Mouse (Mus musculus): ENCODE data around the gene Vmn1r126. TPM values are rescaled to one million over a fixed set of nuclear protein-coding genes. Genes with fewer than 3 reads are reported as not detected.
"Not testable (repeated sequence)": the region's sequence is repeated elsewhere in the genome, so short reads cannot be mapped to it uniquely, and the experiment has no call there.

Vmn1r126 gene
- polyA plus RNA-seq (2016; fragmentation: Nextera tagmentation; extraction: Ambion mirVana): not detected in 2 replicates

DNA sequence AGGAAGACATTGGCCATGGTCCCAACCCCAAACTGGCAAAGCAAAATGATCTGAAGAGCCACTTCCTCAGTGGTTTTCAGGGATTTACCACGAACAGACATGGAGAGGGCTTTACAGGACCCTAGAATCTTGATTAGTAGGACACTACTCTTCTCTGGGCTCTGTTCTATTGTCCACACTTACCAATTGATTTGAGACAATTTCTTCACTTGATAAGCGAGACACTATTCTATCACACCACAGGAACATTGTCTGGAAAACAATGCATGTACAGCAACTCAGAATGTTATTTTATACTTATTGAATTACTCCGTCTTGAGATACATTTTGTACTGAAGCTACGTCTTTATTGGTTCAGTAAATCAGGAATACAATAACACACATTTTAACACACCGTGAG lies at the start of gene Vmn1r126:
TSS of gene Vmn1r126 (minus strand) at position 101 of the 400 bp plus-strand sequence.
- DNase-seq (ENCODE audit: low spot score); H3K36me3 ChIP-seq; H3K27me3 ChIP-seq (ENCODE audit: low read depth, poor library complexity, severe bottlenecking); H3K4me3 ChIP-seq; H3K27ac ChIP-seq; H3K4me1 ChIP-seq; H3K9me3 ChIP-seq (replicated peaks): not testable (repeated sequence)
- no CpG with 5 or more reads among the region's 5 CpGs for WGBS

DNA sequence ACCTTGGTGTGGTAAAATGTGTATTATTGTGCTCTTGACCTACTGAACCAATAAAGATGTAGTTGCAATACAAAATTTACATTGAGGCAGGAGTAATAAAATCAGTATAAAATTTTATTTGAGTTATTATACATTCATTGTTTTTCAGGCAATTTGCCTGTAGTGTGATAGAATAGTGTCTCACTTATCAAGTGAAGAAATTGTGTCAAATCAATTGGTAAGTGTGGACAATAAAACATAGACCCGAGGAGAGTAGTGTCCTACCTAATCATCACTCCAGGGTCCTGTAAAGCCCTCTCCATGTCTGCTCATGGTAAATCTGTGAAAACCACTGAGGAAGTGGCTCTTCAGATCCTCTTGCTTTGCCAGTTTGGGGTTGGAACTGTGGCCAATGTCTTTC lies 47.8 kb upstream of the Vmn1r126 start, which contains the start of gene Vmn1r128:
TSS of gene Vmn1r128 (plus strand) at position 301 of the 400 bp plus-strand sequence.
- not testable (repeated sequence) for H3K4me1 ChIP-seq; H3K9me3 ChIP-seq (replicated peaks); DNase-seq (ENCODE audit: low spot score); H3K27ac ChIP-seq; H3K36me3 ChIP-seq; H3K27me3 ChIP-seq (ENCODE audit: low read depth, poor library complexity, severe bottlenecking); H3K4me3 ChIP-seq
- 79% methylated on average over 1 of the region's 1 CpGs for WGBS

DNA sequence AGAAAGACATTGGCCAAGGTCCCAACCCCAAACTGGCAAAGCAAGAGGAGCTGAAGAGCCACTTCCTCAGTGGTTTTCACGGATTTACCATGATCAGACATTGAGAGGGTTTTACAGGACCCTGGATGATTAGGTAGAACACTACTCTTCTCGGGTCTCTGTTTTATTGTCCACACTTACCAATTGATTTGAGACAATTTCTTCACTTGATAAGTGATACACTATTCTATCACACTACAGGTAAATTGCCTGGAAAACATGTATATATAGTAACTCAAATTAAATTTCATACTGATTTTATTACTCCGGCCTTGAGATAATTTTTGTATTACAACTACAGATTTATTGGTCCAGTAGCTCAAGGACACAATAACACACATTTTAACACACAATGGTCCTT lies 18.5 kb upstream of the Vmn1r126 start, which contains the start of gene Vmn1r127:
TSS of gene Vmn1r127 (minus strand) at position 101 of the 400 bp plus-strand sequence.
- H3K9me3 ChIP-seq (replicated peaks); H3K36me3 ChIP-seq; H3K27ac ChIP-seq; H3K27me3 ChIP-seq (ENCODE audit: low read depth, poor library complexity, severe bottlenecking); H3K4me3 ChIP-seq; DNase-seq (ENCODE audit: low spot score); H3K4me1 ChIP-seq: not testable (repeated sequence)
- no CpG with 5 or more reads among the region's 3 CpGs for WGBS

DNA sequence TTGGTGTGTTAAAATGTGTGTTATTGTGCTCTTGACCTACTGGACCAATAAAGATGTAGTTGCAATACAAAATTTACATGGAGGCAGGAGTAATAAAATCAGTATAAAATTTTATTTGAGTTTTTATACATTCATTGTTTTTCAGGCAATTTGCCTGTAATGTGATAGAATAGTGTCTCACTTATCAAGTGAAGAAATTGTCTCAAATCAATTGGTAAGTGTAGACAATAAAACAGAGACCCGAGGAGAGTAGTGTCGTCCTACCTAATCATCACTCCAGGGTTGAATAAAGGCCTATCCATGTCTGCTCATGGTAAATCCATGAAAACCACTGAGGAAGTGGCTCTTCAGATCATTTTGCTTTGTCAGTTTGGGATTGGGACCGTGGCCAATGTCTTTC lies 29.4 kb downstream of the Vmn1r126 start, which contains the start of gene Vmn1r125:
TSS of gene Vmn1r125 (plus strand) at position 301 of the 400 bp plus-strand sequence.
- not testable (repeated sequence) for H3K27me3 ChIP-seq (ENCODE audit: low read depth, poor library complexity, severe bottlenecking); H3K27ac ChIP-seq; H3K4me3 ChIP-seq; H3K4me1 ChIP-seq; H3K36me3 ChIP-seq; H3K9me3 ChIP-seq (replicated peaks); DNase-seq (ENCODE audit: low spot score)
- 74% methylated on average over 3 of the region's 3 CpGs for WGBS

DNA sequence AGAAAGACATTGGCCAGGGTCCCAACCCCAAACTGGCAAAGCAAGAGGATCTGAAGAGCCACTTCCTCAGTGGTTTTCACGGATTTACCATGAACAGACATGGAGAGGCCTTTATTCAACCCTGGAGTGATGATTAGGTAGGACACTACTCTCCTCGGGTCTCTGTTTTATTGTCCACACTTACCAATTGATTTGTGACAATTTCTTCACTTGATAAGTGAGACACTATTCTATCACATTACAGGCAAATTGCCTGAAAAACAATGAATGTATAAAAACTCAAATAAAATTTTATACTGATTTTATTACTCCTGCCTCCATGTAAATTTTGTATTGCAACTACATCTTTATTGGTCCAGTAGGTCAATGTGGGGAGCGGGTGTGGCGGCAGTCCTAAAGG lies 40.8 kb downstream of the Vmn1r126 start, which contains the start of gene Vmn1r124:
TSS of gene Vmn1r124 (minus strand) at position 101 of the 400 bp plus-strand sequence.
- not testable (repeated sequence) for H3K27me3 ChIP-seq (ENCODE audit: low read depth, poor library complexity, severe bottlenecking); H3K36me3 ChIP-seq; DNase-seq (ENCODE audit: low spot score); H3K9me3 ChIP-seq (replicated peaks); H3K4me1 ChIP-seq; H3K27ac ChIP-seq; H3K4me3 ChIP-seq
- WGBS: 81% methylated on average over 4 of the region's 4 CpGs

Other genes starting within 250 kb of the Vmn1r126 start
- gene Vmn1r120, start 247.7 kb downstream of the Vmn1r126 start, polyA plus RNA-seq (2016; fragmentation: Nextera tagmentation; extraction: Ambion mirVana): not detected in 2 replicates
- not detected in 2 replicates for gene Vmn1r121, start 203.0 kb downstream of the Vmn1r126 start, polyA plus RNA-seq (2016; fragmentation: Nextera tagmentation; extraction: Ambion mirVana)
- not detected in 2 replicates for gene Vmn1r122, start 167.3 kb downstream of the Vmn1r126 start, polyA plus RNA-seq (2016; fragmentation: Nextera tagmentation; extraction: Ambion mirVana)
- gene Vmn1r123, start 139.3 kb downstream of the Vmn1r126 start, polyA plus RNA-seq (2016; fragmentation: Nextera tagmentation; extraction: Ambion mirVana): not detected in 2 replicates
- not detected in 2 replicates for gene Gm5157, start 111.0 kb downstream of the Vmn1r126 start, polyA plus RNA-seq (2016; fragmentation: Nextera tagmentation; extraction: Ambion mirVana)
- not detected in 2 replicates for gene Vmn1r124, start 40.9 kb downstream of the Vmn1r126 start, polyA plus RNA-seq (2016; fragmentation: Nextera tagmentation; extraction: Ambion mirVana)
- not detected in 2 replicates for gene Vmn1r125, start 29.3 kb downstream of the Vmn1r126 start, polyA plus RNA-seq (2016; fragmentation: Nextera tagmentation; extraction: Ambion mirVana)
- gene Vmn1r127, start 18.4 kb upstream of the Vmn1r126 start, polyA plus RNA-seq (2016; fragmentation: Nextera tagmentation; extraction: Ambion mirVana): not detected in 2 replicates
- not detected in 2 replicates for gene Vmn1r128, start 47.9 kb upstream of the Vmn1r126 start, polyA plus RNA-seq (2016; fragmentation: Nextera tagmentation; extraction: Ambion mirVana)
- gene Vmn1r129, start 59.8 kb upstream of the Vmn1r126 start, polyA plus RNA-seq (2016; fragmentation: Nextera tagmentation; extraction: Ambion mirVana): not detected in 2 replicates
- not detected in 2 replicates for gene Gm6882, start 131.3 kb upstream of the Vmn1r126 start, polyA plus RNA-seq (2016; fragmentation: Nextera tagmentation; extraction: Ambion mirVana)
- not detected in 2 replicates for gene Vmn1r130, start 210.3 kb upstream of the Vmn1r126 start, polyA plus RNA-seq (2016; fragmentation: Nextera tagmentation; extraction: Ambion mirVana)
- gene Vmn1r131, start 244.6 kb upstream of the Vmn1r126 start, polyA plus RNA-seq (2016; fragmentation: Nextera tagmentation; extraction: Ambion mirVana): not detected in 2 replicates

All from limb, embryonic 10.5 days (tissue).